Mouse (Mus musculus) intestine, embryonic 14.5 days (tissue): Measurements from ENCODE around the gene Ppp1r16b. TPM values are rescaled to one million over a fixed set of nuclear protein-coding genes. Genes with fewer than 3 reads are reported as not detected.

Experiments
- ATAC-seq: fragments of 200-750 bp; cut with Nextera tagmentation; replicated peaks from 2 replicates; pipeline ENCODE4 v1.8.0; 2017; ENCODE audit warnings: low read depth, moderate number of reproducible peaks, moderate TSS enrichment, moderate library complexity; ENCODE audit not compliant: low FRiP score, low TSS enrichment
- DNase-seq: peaks from one replicate; pipeline ENCODE4 v3.0.0-alpha.2; 2018; ENCODE audit warnings: low spot score
- H3K27ac ChIP-seq: fragments of 300-500 bp; sonication (generic); 2 replicates; pipeline ENCODE4 v1.5.1; 2014; ENCODE audit warnings: low read depth, mild to moderate bottlenecking, control low read depth
- H3K27me3 ChIP-seq: fragments of 300-500 bp; sonication (generic); replicated peaks from 2 replicates; pipeline ENCODE4 v1.6.1; 2014; ENCODE audit warnings: low read length, control low read depth; ENCODE audit not compliant: control insufficient read depth, insufficient read depth
- H3K36me3 ChIP-seq: fragments of 300-500 bp; sonication (generic); 2 replicates; pipeline ENCODE4 v1.6.1; 2014; ENCODE audit warnings: low read length, control low read depth; ENCODE audit not compliant: control insufficient read depth, insufficient read depth
- H3K4me1 ChIP-seq: fragments of 300-500 bp; sonication (generic); replicated peaks from 2 replicates; pipeline ENCODE4 v1.6.1; 2014; ENCODE audit warnings: low read length, control low read depth, mixed read lengths; ENCODE audit not compliant: control insufficient read depth, insufficient read depth
- H3K4me2 ChIP-seq: fragments of 300-500 bp; sonication (generic); 2 replicates; pipeline ENCODE4 v1.6.1; 2014; ENCODE audit warnings: low read length
- H3K4me3 ChIP-seq: fragments of 300-500 bp; sonication (generic); 2 replicates; pipeline ENCODE4 v1.5.1; 2014; ENCODE audit warnings: low read depth, low read length, control low read depth, mixed read lengths
- H3K9ac ChIP-seq: fragments of 300-500 bp; sonication (generic); 2 replicates; pipeline ENCODE4 v1.6.1; 2014; ENCODE audit warnings: mild to moderate bottlenecking, low read length
- H3K9me3 ChIP-seq: fragments of 300-500 bp; sonication (generic); 2 replicates; pipeline ENCODE4 v1.6.1; 2016; ENCODE audit warnings: low read length, control low read depth; ENCODE audit not compliant: control insufficient read depth
- WGBS: fragments of 180-500 bp; shearing (Covaris S2); extraction: QIAGEN DNeasy Blood & Tissue Kit; methylation state at CpG from one replicate; pipeline ENCODE4 v1.1.7; 2014; 5-methylcytosine and 5-hydroxymethylcytosine counted together
- polyA plus RNA-seq: library from polyadenylated mRNA; unstranded; fragments of >200 nt; fragmentation: Nextera tagmentation; extraction: Ambion mirVana; gene quantifications from 2 replicates; pipeline ENCODE4 v1.2.1, GENCODE M21; 2014

The Ppp1r16b gene
- polyA plus RNA-seq, 1 experiment from 2014 or later = 5.0 TPM

DNA sequence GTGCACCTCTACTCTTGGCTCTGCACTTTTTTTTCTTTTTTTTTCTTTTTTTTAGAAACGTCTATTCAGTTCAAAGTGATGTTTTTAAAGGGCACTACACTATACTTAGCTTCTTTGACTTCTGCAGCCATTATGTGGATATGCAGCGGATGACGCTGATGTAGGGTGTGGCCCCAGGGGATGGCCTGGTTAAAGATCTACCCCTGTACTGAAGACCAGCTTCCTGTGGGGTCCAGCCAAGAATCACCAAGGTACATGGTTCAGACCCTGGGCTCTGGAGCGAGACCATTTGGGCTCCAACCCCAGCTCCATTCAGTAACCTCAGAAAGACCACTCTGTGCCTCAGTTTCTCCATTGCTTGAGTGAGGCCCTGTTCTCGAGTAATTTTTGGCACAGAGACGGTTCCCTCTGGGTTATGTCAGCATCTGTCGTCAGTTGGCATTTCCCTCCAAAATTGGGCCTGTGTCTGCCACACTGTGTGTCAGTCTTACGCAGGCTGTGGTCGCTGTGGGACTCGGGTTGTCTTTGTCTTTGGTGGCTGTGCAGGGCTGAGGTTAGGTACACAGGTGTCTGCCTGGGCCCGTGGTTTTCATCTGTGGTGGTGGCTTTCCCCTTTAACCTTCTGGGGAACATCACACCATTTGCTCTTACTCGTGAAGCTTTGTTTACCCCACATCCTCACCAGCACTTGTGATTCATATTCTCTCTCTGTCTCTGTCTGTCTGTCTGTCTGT is 53.8 kb downstream of the Ppp1r16b start:
- DNase-seq = no peak
- Histone ChIP-seq H3K4me2 (no peak overlapping the region), H3K9ac (no peak overlapping the region), H3K36me3 (no peaks in the 10 kb centered on the region), H3K9me3 (0 out of 2 replicates have a peak, but pooled peaks cover 2% of the 10 kb centered on the region), H3K27me3 (no peaks in the 10 kb centered on the region), H3K27ac (no peak overlapping the region), H3K4me3 (no peak overlapping the region), H3K4me1 (peaks cover 13% of the 10 kb centered on the region)
- ATAC-seq = no peak
- WGBS = 83% methylated on average over 12 of the region's 12 CpGs

DNA sequence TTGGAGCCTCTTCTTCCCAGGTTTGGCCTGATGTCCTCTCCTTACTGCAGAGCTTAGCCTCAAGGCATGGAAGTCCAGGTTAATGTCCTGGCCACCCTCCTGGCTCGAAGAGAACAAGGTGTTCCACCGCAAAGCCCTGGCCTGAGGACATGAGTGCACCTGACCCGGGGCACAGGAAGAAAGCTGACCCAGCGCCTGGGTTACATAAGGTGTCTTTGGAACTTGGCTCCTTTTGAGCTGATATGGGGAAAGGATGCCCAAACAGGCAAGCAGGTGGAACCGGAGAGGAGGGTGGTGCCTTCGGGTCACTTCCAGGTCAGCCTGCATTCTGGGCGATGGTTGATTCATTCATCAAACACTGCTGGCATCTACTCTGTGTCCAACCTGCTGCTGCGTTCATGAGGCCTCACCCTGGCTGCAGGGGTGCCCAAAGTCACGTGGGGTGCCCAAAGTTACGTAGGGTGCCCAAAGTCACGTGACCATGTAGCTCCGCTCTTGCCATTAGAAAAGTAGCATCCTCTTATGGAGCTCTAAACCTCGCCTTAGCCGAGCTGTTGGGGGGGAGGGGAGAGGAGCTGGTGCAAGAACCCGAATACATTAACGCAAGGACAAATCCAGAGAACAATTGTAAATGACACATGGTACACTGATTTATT is 55.6 kb downstream of the Ppp1r16b start:
- 72% methylated on average over 16 of the region's 16 CpGs for WGBS
- Histone ChIP-seq H3K27me3 (no peaks in the 10 kb centered on the region), H3K4me2 (no peak overlapping the region), H3K4me1 (peaks cover 13% of the 10 kb centered on the region), H3K4me3 (no peak overlapping the region), H3K9ac (no peak overlapping the region), H3K9me3 (0 out of 2 replicates have a peak, but pooled peaks cover 2% of the 10 kb centered on the region), H3K36me3 (no peaks in the 10 kb centered on the region), H3K27ac (no peak overlapping the region)
- no peak for ATAC-seq
- no peak for DNase-seq

DNA sequence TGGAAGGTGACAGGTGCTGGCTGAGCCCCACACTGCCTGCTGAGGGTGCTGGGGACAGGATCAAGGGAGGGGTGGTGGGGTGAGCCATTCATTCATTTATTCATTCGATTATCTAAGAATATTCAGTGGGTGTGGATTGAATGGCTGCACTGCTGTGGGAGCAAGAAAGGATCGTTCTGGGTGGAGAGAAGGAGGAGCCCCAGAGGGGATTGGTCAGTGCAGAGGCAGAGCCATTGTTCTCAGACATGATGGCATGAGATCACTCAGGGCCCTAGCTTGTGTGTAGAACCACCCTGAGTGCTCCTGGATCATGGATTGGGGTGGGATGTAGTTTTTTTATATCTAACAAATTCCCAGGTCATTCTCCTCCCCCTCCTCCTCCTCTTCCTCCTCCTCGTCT is 56.3 kb downstream of the Ppp1r16b start:
- ATAC-seq (no peak), DNase-seq (no peak)
- Histone ChIP-seq H3K27me3 (no peaks in the 10 kb centered on the region), H3K4me1 (peaks cover 7% of the 10 kb centered on the region), H3K36me3 (no peaks in the 10 kb centered on the region), H3K9ac (no peak overlapping the region), H3K27ac (no peak overlapping the region), H3K4me2 (no peak overlapping the region), H3K4me3 (no peak overlapping the region), H3K9me3 (0 out of 2 replicates have a peak, but pooled peaks cover 2% of the 10 kb centered on the region)
- 59% methylated on average over 3 of the region's 3 CpGs for WGBS

DNA sequence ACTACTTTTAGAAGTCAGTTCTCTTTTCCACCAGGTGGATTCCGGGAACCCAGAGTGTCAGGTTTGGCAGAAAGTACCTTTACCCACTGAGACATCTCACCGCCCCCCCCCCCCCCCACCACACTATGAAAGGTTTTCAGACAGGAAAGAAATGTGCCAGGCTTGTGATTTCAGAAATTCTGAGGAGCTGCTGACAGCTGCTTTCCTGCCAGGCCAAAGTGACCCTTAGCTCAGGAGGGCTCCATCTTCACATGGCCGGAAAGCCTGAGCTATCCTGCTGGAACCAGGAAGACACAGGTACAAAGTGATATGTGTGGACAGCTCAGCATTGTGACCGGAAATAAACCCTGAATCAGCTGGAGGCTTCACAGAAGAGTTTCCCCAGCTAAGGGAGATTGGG is 56.9 kb downstream of the Ppp1r16b start:
- ATAC-seq = no peak

DNA sequence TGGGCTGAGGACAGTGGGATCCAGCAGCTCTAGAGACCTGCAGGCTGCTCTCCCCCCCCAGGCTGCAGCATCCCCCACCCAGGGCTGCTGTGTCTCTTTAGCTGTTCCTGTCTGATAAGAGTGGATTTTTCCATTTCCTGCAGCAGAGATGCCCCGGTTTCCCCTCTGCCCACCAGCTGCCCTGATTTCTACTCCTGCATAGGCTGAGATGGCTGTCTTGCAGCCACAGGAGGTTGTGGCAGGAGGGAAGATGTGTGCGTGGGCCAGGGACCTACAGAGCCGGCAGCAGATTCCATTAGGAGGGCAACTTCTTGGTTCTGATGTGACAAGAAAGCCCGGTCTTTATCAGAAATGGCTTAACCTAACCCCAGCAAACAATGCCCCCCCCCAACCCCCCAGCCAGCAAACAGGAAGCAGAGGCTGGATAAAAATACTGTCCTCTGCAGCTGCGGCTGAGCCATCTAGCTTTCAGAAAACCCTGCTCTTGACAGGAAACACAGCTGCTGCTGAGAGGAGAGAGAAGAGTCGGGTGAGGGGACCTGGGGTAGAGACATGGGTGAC is 57.9 kb downstream of the Ppp1r16b start:
- Histone ChIP-seq H3K9ac (no peak overlapping the region), H3K27me3 (no peaks in the 10 kb centered on the region), H3K36me3 (no peaks in the 10 kb centered on the region), H3K27ac (no peak overlapping the region; the same call in 1 of the 2 replicates), H3K4me2 (no peak overlapping the region), H3K9me3 (no peaks in the 10 kb centered on the region), H3K4me3 (no peak overlapping the region), H3K4me1 (peaks cover 7% of the 10 kb centered on the region)
- DNase-seq (no peak), ATAC-seq (no peak)
- 28% methylated on average over 6 of the region's 6 CpGs for WGBS

More for the DNA sequence above, 56.9 kb downstream of the Ppp1r16b start:
- H3K27me3 ChIP-seq = no peaks in the 10 kb centered on the region
- no peak overlapping the region for H3K4me2 ChIP-seq
- H3K9ac ChIP-seq = no peak overlapping the region
- no peak overlapping the region for H3K27ac ChIP-seq
- H3K4me3 ChIP-seq = no peak overlapping the region
- H3K9me3 ChIP-seq = no peaks in the 10 kb centered on the region
- 71% methylated on average over 4 of the region's 4 CpGs for WGBS
- DNase-seq = no peak
- H3K36me3 ChIP-seq = no peaks in the 10 kb centered on the region
- H3K4me1 ChIP-seq = peaks cover 7% of the 10 kb centered on the region

DNA sequence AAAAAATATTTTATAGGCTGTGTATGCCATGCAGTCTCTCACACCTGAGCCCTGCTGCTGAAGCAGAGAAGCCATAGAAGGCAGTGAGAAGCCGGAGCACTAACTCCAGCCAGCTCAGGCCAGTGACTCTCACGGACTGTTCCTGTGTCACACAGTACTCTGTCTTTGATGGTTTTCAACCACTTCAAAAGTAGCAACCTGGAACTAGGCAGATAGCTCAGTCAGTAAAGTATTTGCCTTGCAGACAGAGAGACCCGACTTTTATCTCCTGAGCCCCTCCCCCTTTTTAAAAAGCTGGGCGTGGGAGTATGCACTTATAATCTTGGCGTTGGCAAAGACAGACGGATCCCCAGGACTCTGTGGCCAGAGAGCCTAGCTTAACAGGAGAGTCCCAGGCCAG is 58.6 kb downstream of the Ppp1r16b start:
- Histone ChIP-seq H3K4me1 (peaks cover 7% of the 10 kb centered on the region), H3K9ac (no peak overlapping the region), H3K27me3 (no peaks in the 10 kb centered on the region), H3K9me3 (no peaks in the 10 kb centered on the region), H3K36me3 (no peaks in the 10 kb centered on the region), H3K4me3 (no peak overlapping the region), H3K27ac (no peak overlapping the region), H3K4me2 (no peak overlapping the region)
- DNase-seq = no peak
- ATAC-seq = no peak
- WGBS = 35% methylated on average over 6 of the region's 6 CpGs

DNA sequence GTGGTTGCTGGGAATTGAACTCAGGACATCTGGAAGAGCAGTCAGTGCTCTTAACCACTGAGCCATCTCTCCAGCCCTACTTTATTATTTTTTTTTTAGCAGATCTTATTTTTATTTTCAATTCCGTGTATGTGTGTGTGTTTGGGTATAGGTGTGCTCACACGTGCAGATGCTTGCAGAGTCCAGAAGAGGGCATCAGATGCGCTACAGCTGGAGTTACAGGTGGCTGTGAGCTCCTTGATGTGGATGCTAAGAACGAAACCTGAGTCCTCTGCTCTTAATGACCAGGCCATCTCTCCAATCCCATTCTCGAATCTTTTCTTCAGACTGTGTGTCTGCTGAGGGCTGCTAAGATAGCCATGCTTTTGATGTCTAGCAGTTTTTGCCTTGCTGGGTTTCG is 61.1 kb downstream of the Ppp1r16b start:
- ATAC-seq (no peak), DNase-seq (no peak)
- no peak overlapping the region for H3K4me3 ChIP-seq
- H3K27me3 ChIP-seq = no peaks in the 10 kb centered on the region
- no peaks in the 10 kb centered on the region for H3K36me3 ChIP-seq
- no peaks in the 10 kb centered on the region for H3K9me3 ChIP-seq
- 65% methylated on average over 6 of the region's 6 CpGs for WGBS
- H3K4me2 ChIP-seq = no peak overlapping the region
- no peak overlapping the region for H3K27ac ChIP-seq
- peaks cover 7% of the 10 kb centered on the region for H3K4me1 ChIP-seq
- H3K9ac ChIP-seq = no peak overlapping the region

DNA sequence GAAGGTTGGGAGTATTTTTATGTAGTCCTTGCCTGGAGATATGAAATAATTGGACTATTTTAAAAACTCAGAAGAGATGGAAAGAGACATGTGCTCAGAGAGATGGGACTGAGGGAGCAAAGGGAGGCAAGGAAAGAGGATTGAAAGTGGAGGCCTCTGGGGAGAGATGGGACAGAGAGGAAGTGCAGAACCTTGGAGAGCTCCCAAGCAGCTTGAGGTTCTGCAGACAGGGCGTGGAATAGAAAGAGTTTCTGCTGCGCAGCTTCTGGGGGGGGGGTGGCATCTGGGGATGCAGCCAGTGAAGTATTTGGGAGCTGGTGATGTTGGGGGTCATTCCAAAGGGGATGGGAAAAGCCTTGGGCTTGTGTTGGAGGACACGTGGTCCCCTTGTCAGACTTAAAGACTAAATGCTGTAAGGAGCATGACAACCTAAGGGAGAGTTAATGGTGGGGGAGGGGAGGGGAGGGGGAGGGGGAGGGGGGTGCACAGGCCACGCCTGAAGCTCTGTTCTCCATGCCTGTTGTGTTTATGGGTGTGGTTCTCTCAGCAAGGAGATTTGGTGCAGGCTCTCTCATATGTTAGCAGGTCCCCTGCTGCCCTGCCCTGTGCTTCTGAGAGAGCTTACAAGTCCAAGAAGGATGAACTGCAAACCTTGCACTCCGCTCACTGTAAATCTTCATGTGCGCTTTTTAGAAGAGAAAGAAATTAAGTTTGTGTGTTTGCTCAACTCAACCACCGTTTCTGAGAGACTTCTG is 63.0 kb downstream of the Ppp1r16b start:
- no peak overlapping the region for H3K27ac ChIP-seq
- H3K4me2 ChIP-seq = no peak overlapping the region

More for the DNA sequence above, 63.0 kb downstream of the Ppp1r16b start:
- Histone ChIP-seq H3K9ac (no peak overlapping the region), H3K4me1 (peaks cover 2% of the 10 kb centered on the region; the same call in 1 of the 2 replicates), H3K9me3 (no peaks in the 10 kb centered on the region), H3K4me3 (no peak overlapping the region), H3K36me3 (no peaks in the 10 kb centered on the region), H3K27me3 (no peaks in the 10 kb centered on the region)
- DNase-seq (peak; percentile 59), ATAC-seq (no peak)
- WGBS = 39% methylated on average over 7 of the region's 7 CpGs
